Mouse (Mus musculus): Measurements from ENCODE around the gene Anks1b.

GRCm38 (mm10) chr10:89838834-89839233 is 34.5 kb upstream of the Anks1b start:
- no peak for TF ChIP-seq CTCF (IDR thresholded peaks at IDR 0.05; ENCODE audit: extremely low read depth, insufficient read length, insufficient replicate concordance, low read depth, low read length)
- TF ChIP-seq POLR2A (IDR thresholded peaks at IDR 0.05; ENCODE audit: low read depth, low read length), result no peak

All from small intestine, adult 2 months (tissue).